Mouse (Mus musculus) heart, adult 18-20 months (tissue): ENCODE data around the gene 1500009C09Rik. TPM values are rescaled to one million over a fixed set of nuclear protein-coding genes. Genes with fewer than 3 reads are reported as not detected.

ENCODE experiments used
- total RNA-seq, 2 experiments: library from RNA; stranded (reverse); gene quantifications; 2 replicates each; pipeline ENCODE4 v1.2.3; 2021

The 1500009C09Rik gene
- total RNA-seq, 2 experiments from 2014 or later, result not detected

Other genes with a start within 250 kb of the 1500009C09Rik start
- 10 to 100 TPM; 25.1 to 29.0 TPM for gene Desi1, start 218.5 kb upstream of the 1500009C09Rik start, total RNA-seq
- 10 to 100 TPM; 47.3 to 53.5 TPM for gene Snu13, start 204.8 kb upstream of the 1500009C09Rik start, total RNA-seq
- gene 4930407I10Rik, start 193.2 kb upstream of the 1500009C09Rik start, total RNA-seq, result not detected
- gene Mei1, start 182.4 kb upstream of the 1500009C09Rik start, total RNA-seq, result not detected
- 1 to 10 TPM; 4.0 to 4.4 TPM for gene Ccdc134, start 124.5 kb upstream of the 1500009C09Rik start, total RNA-seq
- 10 to 100 TPM; 18.2 to 22.1 TPM for gene Srebf2, start 105.2 kb upstream of the 1500009C09Rik start, total RNA-seq
- under 1 TPM in 1 of 2 experiments, not detected in 1; 0.21 TPM for gene Shisa8, start 39.6 kb upstream of the 1500009C09Rik start, total RNA-seq
- 1 to 10 TPM in 1 of 2 experiments, under 1 TPM in 1; 0.35 to 2.2 TPM for gene Tnfrsf13c, start 28.0 kb upstream of the 1500009C09Rik start, total RNA-seq
- gene Cenpm, start 7.6 kb upstream of the 1500009C09Rik start, total RNA-seq, result under 1 TPM; 0.42 to 0.46 TPM
- gene Sept3, start 22.5 kb downstream of the 1500009C09Rik start, total RNA-seq, result 1 to 10 TPM in 1 of 2 experiments, under 1 TPM in 1; 0.62 to 1.1 TPM
- gene Wbp2nl, start 46.6 kb downstream of the 1500009C09Rik start, total RNA-seq, result not detected
- 10 to 100 TPM; 25.4 to 32.2 TPM for gene Naga, start 86.5 kb downstream of the 1500009C09Rik start, total RNA-seq
- under 1 TPM; 0.72 to 0.75 TPM for gene Pheta2, start 86.5 kb downstream of the 1500009C09Rik start, total RNA-seq
- gene Smdt1, start 86.6 kb downstream of the 1500009C09Rik start, total RNA-seq, result 100 to 1,000 TPM; 185 to 222 TPM
- gene Ndufa6, start 101.9 kb downstream of the 1500009C09Rik start, total RNA-seq, result 100 to 1,000 TPM; 750 to 751 TPM
- gene Cyp2d22, start 127.9 kb downstream of the 1500009C09Rik start, total RNA-seq, result 10 to 100 TPM; 25.8 to 30.1 TPM
- gene Cyp2d11, start 141.6 kb downstream of the 1500009C09Rik start, total RNA-seq, result not detected
- not detected for gene Cyp2d10, start 154.8 kb downstream of the 1500009C09Rik start, total RNA-seq
- not detected for gene Cyp2d9, start 181.0 kb downstream of the 1500009C09Rik start, total RNA-seq